Comparison of ENCODE assay signal across 15 mouse cellular contexts in genomic region chr3:3014978-3015377, GRCm38 (mm10).
DNase-seq lines count a peak whose midpoint lies in the region; ATAC-seq and TF ChIP-seq lines count a peak whose summit lies in the region.
"Had no signal": no experiment of that assay in that cellular context is flagged by ENCODE, and none has a peak within 500 bp of the region (broad histone marks: within the 10 kb centered on the region; RNA-seq: fewer than 3 reads in every experiment).

No protein-coding gene starts in this region.

- ATAC-seq in hindbrain, embryonic 12.5 days (ENCODE audit: low FRiP score): peak; percentile 47; the same call in 1 of the 2 replicates
- no peak for ATAC-seq in hindbrain, embryonic 13.5 days (ENCODE audit: low FRiP score)
- no peak for ATAC-seq in midbrain, postnatal 0 days (ENCODE audit: low FRiP score)
- ATAC-seq in hematopoietic stem cell, adult 5-6 weeks (replicated peaks in 1 of 2; ENCODE audit: insufficient read depth in 1 of 2, low FRiP score in 2 of 2, low TSS enrichment in 1 of 2, low read depth in 1 of 2, poor library complexity in 2 of 2, severe bottlenecking in 2 of 2): peak; percentile 46 to 51; a peak in 2 of 4 replicates
- peak; percentile 45 for ATAC-seq in neutrophil, adult 5-6 weeks (ENCODE audit: extremely low read depth, insufficient number of reproducible peaks, low FRiP score, poor library complexity, severe bottlenecking)
- ATAC-seq: intestine, embryonic 16.5 days had no signal

- H3K9me3 ChIP-seq in hindbrain, embryonic 12.5 days (replicated peaks): peaks cover 77% of the 10 kb centered on the region
- peaks cover 71% of the 10 kb centered on the region for H3K9me3 ChIP-seq in hindbrain, embryonic 13.5 days
- H3K9me3 ChIP-seq in midbrain, embryonic 10.5 days (replicated peaks): peaks cover 83% of the 10 kb centered on the region
- peaks cover 68% of the 10 kb centered on the region for H3K9me3 ChIP-seq in midbrain, postnatal 0 days (ENCODE audit: low read length)

- no peaks in the 10 kb centered on the region for H3K4me1 ChIP-seq in hindbrain, embryonic 12.5 days
- no peaks in the 10 kb centered on the region for H3K4me1 ChIP-seq in hindbrain, embryonic 13.5 days (replicated peaks)
- no peaks in the 10 kb centered on the region for H3K4me1 ChIP-seq in midbrain, embryonic 10.5 days
- H3K4me1 ChIP-seq in midbrain, postnatal 0 days (ENCODE audit: insufficient read depth, low read length): no peaks in the 10 kb centered on the region
- H3K4me1 ChIP-seq: limb, embryonic 13.5 days had no signal

- no peaks in the 10 kb centered on the region for H3K36me3 ChIP-seq in hindbrain, embryonic 12.5 days
- H3K36me3 ChIP-seq in hindbrain, embryonic 13.5 days: no peaks in the 10 kb centered on the region
- H3K36me3 ChIP-seq in midbrain, embryonic 10.5 days: no peaks in the 10 kb centered on the region
- no peaks in the 10 kb centered on the region for H3K36me3 ChIP-seq in midbrain, postnatal 0 days (ENCODE audit: insufficient read depth, low read length)
- H3K36me3 ChIP-seq: limb, embryonic 13.5 days had no signal

- no peak for TF ChIP-seq CTCF in midbrain, postnatal 0 days (IDR thresholded peaks at IDR 0.05)

- peak; percentile 5 for DNase-seq in midbrain, embryonic 10.5 days (ENCODE audit: low spot score)
- DNase-seq in midbrain, postnatal 0 days (ENCODE audit: low spot score): no peak
- no peak for DNase-seq in layer of hippocampus, adult 18-20 months (ENCODE audit: low spot score in 2 of 2)
- DNase-seq in right cerebral cortex, postnatal 10 days (ENCODE audit: low spot score in 2 of 2): no peak
- DNase-seq: adrenal gland, postnatal 25 days; kidney, postnatal 36 days; lung, postnatal 10 days; right cerebral cortex, adult 18-20 months; thymus, postnatal 14 days had no signal

- H3K9ac ChIP-seq in hindbrain, embryonic 12.5 days: no peak overlapping the region
- H3K9ac ChIP-seq in hindbrain, embryonic 13.5 days: no peak overlapping the region
- no peak overlapping the region for H3K9ac ChIP-seq in midbrain, postnatal 0 days (replicated peaks; ENCODE audit: low read length, poor library complexity, severe bottlenecking)
- H3K9ac ChIP-seq: limb, embryonic 13.5 days had no signal

- no peak overlapping the region for H3K27ac ChIP-seq in hindbrain, embryonic 12.5 days
- no peak overlapping the region for H3K27ac ChIP-seq in hindbrain, embryonic 13.5 days
- H3K27ac ChIP-seq in midbrain, embryonic 10.5 days (replicated peaks): no peak overlapping the region
- H3K27ac ChIP-seq in midbrain, postnatal 0 days (ENCODE audit: low read depth, low read length): no peak overlapping the region
- H3K27ac ChIP-seq: limb, embryonic 13.5 days had no signal

- no peak overlapping the region for H3K4me3 ChIP-seq in hindbrain, embryonic 12.5 days
- no peak overlapping the region for H3K4me3 ChIP-seq in hindbrain, embryonic 13.5 days
- no peak overlapping the region for H3K4me3 ChIP-seq in midbrain, embryonic 10.5 days
- H3K4me3 ChIP-seq in midbrain, postnatal 0 days (ENCODE audit: low read depth, low read length): no peak overlapping the region
- H3K4me3 ChIP-seq: limb, embryonic 13.5 days had no signal

- no peak overlapping the region for H3K4me2 ChIP-seq in hindbrain, embryonic 12.5 days (replicated peaks)
- no peak overlapping the region for H3K4me2 ChIP-seq in hindbrain, embryonic 13.5 days
- no peak overlapping the region for H3K4me2 ChIP-seq in midbrain, postnatal 0 days (ENCODE audit: low read depth, low read length, poor library complexity, severe bottlenecking)
- H3K4me2 ChIP-seq: limb, embryonic 13.5 days had no signal

- no peaks in the 10 kb centered on the region for H3K27me3 ChIP-seq in hindbrain, embryonic 12.5 days
- no peaks in the 10 kb centered on the region for H3K27me3 ChIP-seq in hindbrain, embryonic 13.5 days
- H3K27me3 ChIP-seq in midbrain, embryonic 10.5 days (ENCODE audit: low read depth, poor library complexity, severe bottlenecking): no peaks in the 10 kb centered on the region
- no peaks in the 10 kb centered on the region for H3K27me3 ChIP-seq in midbrain, postnatal 0 days (ENCODE audit: insufficient read depth, low read length)
- H3K27me3 ChIP-seq: limb, embryonic 13.5 days had no signal

Comparison
In these comparisons a context has a peak if more than half of its experiments do, and no peak if none do; other contexts are left out.
1. ATAC-seq: peak in hindbrain, embryonic 12.5 days (single experiment), hematopoietic stem cell, adult 5-6 weeks (2 of 2) and neutrophil, adult 5-6 weeks (single experiment); none in hindbrain, embryonic 13.5 days (single experiment) and midbrain, postnatal 0 days (single experiment).